Mouse (Mus musculus) kidney, embryonic 16.5 days (tissue): ENCODE data around the gene Mia. TPM values are rescaled to one million over a fixed set of nuclear protein-coding genes. Genes with fewer than 3 reads are reported as not detected.

Source experiments
- ATAC-seq: fragments of 200-750 bp; cut with Nextera tagmentation; 2 replicates; pipeline ENCODE4 v1.8.0; 2017; ENCODE audit warnings: moderate TSS enrichment; ENCODE audit not compliant: low FRiP score, low TSS enrichment
- H3K27ac ChIP-seq: fragments of 300-500 bp; sonication (generic); 2 replicates; pipeline ENCODE4 v1.5.1; 2014; ENCODE audit warnings: low read length
- H3K27me3 ChIP-seq: fragments of 300-500 bp; sonication (generic); 2 replicates; pipeline ENCODE4 v1.6.1; 2014; ENCODE audit warnings: low read length, control low read depth, mixed read lengths; ENCODE audit not compliant: insufficient read depth
- H3K36me3 ChIP-seq: fragments of 300-500 bp; sonication (generic); 2 replicates; pipeline ENCODE4 v1.6.1; 2014; ENCODE audit warnings: low read length, control low read depth, mixed read lengths; ENCODE audit not compliant: insufficient read depth
- H3K4me1 ChIP-seq: fragments of 300-500 bp; sonication (generic); 2 replicates; pipeline ENCODE4 v1.6.1; 2014; ENCODE audit warnings: low read length, control low read depth, mixed read lengths; ENCODE audit not compliant: insufficient read depth
- H3K4me2 ChIP-seq: fragments of 300-500 bp; sonication (generic); replicated peaks from 2 replicates; pipeline ENCODE4 v1.6.1; 2014; ENCODE audit warnings: low read depth, low read length
- H3K4me3 ChIP-seq: fragments of 300-500 bp; sonication (generic); 2 replicates; pipeline ENCODE4 v1.5.1; 2014; ENCODE audit warnings: mild to moderate bottlenecking, low read length
- H3K9ac ChIP-seq: fragments of 300-500 bp; sonication (generic); replicated peaks from 2 replicates; pipeline ENCODE4 v1.6.1; 2014; ENCODE audit warnings: low read length
- H3K9me3 ChIP-seq: fragments of 300-500 bp; sonication (generic); 2 replicates; pipeline ENCODE4 v1.6.1; 2016; ENCODE audit warnings: low read length, control low read depth
- WGBS: fragments of 180-500 bp; shearing (Covaris S2); extraction: QIAGEN DNeasy Blood & Tissue Kit; methylation state at CpG from one replicate; pipeline ENCODE4 v1.1.7; 2014; 5-methylcytosine and 5-hydroxymethylcytosine counted together
- polyA plus RNA-seq: library from polyadenylated mRNA; unstranded; fragments of >200 nt; fragmentation: Nextera tagmentation; extraction: Ambion mirVana; gene quantifications from 2 replicates; pipeline ENCODE4 v1.2.1, GENCODE M21; 2015

Gene Mia
- polyA plus RNA-seq, 1 experiment from 2014 or later: 22.3 TPM

DNA sequence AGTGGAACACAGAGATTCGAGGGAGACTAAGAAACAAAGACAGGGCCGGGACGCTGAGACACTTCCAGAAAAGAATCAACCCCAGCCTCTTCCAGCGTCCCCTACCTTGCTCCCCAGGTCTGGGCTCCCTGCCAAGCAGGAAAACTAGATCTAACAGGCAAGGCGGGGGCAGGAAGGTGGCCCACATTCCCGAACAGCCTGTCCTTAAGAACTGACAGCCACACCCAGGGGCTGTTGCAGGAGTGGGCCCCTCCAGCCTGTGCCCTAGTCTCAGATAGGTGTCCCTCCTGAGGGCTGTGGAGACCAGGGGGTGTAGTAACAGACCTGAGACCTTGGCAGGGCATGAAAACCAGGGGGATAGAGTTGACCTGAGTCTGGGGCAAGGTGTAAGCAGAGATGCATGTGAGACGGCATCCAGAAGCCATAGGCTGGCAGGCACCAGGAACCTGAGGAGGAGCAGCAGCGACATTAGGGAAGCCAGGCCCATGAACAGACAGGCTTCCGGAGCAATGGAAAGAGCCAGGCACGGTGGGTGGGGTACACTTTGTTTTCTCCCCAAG is 27.7 kb downstream of the Mia start, which contains the start of gene Cyp2t4:
TSS of gene Cyp2t4 (plus strand) at position 510 of the 560 bp plus-strand sequence.
- Histone ChIP-seq H3K27ac (peak within 1 kb of the TSS; percentile 43), H3K9me3 (no peaks in the 10 kb centered on the region), H3K4me3 (no peak within 1 kb of the TSS), H3K4me2 (no peak within 1 kb of the TSS), H3K9ac (0 out of 2 replicates have a peak within 1 kb of the TSS, but pooled peaks have one; percentile 26), H3K27me3 (no peaks in the 10 kb centered on the region), H3K4me1 (0 out of 2 replicates have a peak, but pooled peaks cover 2% of the 10 kb centered on the region), H3K36me3 (peaks cover 11% of the 10 kb centered on the region)
- ATAC-seq: 0 out of 2 replicates have a peak, but pooled peaks have one; percentile 44
- 64% methylated on average over 10 of the region's 10 CpGs for WGBS

DNA sequence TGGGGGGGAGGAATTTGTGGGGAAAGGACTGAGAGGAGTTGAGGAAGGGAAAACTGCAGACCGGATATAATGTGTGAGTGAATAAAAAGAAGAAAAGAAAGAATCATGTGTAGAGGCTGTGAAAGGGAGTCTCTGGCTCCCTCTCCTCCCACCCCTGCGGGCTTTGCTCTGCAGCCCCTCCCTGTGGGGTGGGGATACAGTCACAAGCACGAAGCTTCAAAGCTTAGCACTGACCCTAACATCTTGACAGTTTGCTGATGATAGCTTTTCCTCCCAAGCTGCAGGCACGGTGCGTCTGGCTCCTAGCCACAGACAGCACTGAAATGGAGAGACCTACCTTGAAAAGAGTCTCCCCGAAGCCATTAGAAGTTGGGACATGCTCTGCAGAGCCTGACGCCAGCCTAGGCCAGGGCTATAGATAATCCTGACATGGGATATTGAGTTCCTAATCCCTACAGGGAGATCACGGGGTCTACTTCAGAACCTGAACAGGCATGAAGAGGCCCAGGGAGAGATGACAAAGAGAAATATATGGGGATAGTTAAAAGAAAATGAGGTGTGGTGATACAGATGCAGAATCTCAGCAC is 44.5 kb downstream of the Mia start:
- 0 out of 2 replicates have a peak, but pooled peaks cover 6% of the 10 kb centered on the region for H3K9me3 ChIP-seq
- peak; percentile 71 for ATAC-seq
- no peaks in the 10 kb centered on the region for H3K27me3 ChIP-seq
- WGBS: 25% methylated on average over 8 of the region's 8 CpGs
- no peak overlapping the region for H3K9ac ChIP-seq
- H3K27ac ChIP-seq: no peak overlapping the region
- no peak overlapping the region for H3K4me3 ChIP-seq
- no peaks in the 10 kb centered on the region for H3K36me3 ChIP-seq
- peaks cover 3% of the 10 kb centered on the region; the same call in 1 of the 2 replicates for H3K4me1 ChIP-seq
- H3K4me2 ChIP-seq: no peak overlapping the region

DNA sequence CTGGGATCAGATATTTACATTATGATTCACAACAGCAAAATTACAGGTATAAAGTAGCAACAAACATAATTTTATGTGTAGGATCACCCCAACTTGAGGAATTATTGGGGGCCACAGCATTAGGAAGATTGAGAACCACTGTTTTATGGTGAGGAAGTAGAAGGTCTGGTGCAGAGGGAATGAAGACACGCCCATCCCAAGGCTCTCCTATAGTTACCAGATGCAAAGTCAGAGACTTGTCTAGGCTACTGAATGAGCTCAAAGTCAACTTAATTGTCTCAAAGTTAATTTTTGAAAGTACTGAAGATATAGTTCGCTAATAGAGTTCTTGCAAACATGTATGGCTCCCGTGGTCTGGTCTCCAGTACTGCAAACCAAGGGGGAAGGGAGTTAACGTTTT is 47.2 kb downstream of the Mia start:
- H3K27me3 ChIP-seq: no peaks in the 10 kb centered on the region
- H3K4me2 ChIP-seq: no peak overlapping the region
- H3K9me3 ChIP-seq: peaks cover 3% of the 10 kb centered on the region; the same call in 1 of the 2 replicates
- H3K36me3 ChIP-seq: no peaks in the 10 kb centered on the region
- no peak for ATAC-seq
- H3K27ac ChIP-seq: no peak overlapping the region
- WGBS: 76% methylated on average over 4 of the region's 4 CpGs
- peaks cover 3% of the 10 kb centered on the region; the same call in 1 of the 2 replicates for H3K4me1 ChIP-seq
- H3K9ac ChIP-seq: no peak overlapping the region
- H3K4me3 ChIP-seq: no peak overlapping the region

DNA sequence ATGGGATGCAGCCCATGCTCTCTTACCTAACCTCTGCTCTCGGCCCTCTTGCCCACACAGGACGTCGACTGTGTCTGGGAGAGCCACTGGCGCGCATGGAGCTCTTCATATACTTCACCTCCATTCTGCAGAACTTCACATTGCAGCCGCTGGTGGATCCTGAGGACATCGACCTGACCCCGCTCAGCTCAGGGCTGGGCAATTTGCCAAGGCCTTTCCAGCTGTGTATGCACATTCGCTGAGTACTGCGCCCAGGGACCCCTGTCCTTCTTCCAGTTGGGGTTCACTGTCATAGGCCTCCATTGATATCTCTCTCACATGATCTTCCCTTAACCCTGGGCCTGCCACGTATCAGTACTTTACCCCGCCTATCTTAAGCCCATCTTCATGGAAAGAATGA is 47.8 kb downstream of the Mia start:
- Histone ChIP-seq H3K9me3 (peaks cover 3% of the 10 kb centered on the region; the same call in 1 of the 2 replicates), H3K4me2 (no peak overlapping the region), H3K27ac (no peak overlapping the region), H3K4me3 (no peak overlapping the region), H3K9ac (no peak overlapping the region), H3K36me3 (no peaks in the 10 kb centered on the region), H3K27me3 (no peaks in the 10 kb centered on the region), H3K4me1 (peaks cover 3% of the 10 kb centered on the region; the same call in 1 of the 2 replicates)
- 53% methylated on average over 12 of the region's 12 CpGs for WGBS
- peak; percentile 32; the same call in 1 of the 2 replicates for ATAC-seq

DNA sequence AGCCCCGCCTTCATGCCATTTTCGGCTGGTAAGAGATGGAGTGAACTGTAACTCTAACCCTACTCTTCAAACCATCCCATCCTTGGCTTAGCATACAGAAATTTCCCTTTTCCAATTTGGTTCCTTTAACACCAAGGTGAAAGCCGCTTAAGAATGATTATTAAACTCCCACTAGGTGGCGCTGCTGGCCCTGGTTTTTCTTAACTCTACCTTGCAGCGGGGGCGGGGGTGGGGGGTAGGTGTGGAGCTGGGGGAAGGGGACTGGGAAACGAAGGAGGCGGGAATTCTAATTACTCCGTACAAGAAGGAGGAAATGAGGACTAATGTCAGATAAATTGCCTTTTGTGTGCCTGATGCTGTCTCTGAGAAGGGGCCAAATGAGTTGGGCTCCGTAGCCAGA is 48.4 kb downstream of the Mia start:
- peaks cover 3% of the 10 kb centered on the region; the same call in 1 of the 2 replicates for H3K9me3 ChIP-seq
- WGBS: 12% methylated on average over 10 of the region's 10 CpGs
- no peak overlapping the region for H3K9ac ChIP-seq
- H3K4me3 ChIP-seq: no peak overlapping the region
- H3K27me3 ChIP-seq: no peaks in the 10 kb centered on the region
- H3K27ac ChIP-seq: no peak overlapping the region
- no peaks in the 10 kb centered on the region for H3K36me3 ChIP-seq
- H3K4me1 ChIP-seq: peaks cover 3% of the 10 kb centered on the region; the same call in 1 of the 2 replicates
- H3K4me2 ChIP-seq: peak overlapping the region; percentile 28
- ATAC-seq: no peak

DNA sequence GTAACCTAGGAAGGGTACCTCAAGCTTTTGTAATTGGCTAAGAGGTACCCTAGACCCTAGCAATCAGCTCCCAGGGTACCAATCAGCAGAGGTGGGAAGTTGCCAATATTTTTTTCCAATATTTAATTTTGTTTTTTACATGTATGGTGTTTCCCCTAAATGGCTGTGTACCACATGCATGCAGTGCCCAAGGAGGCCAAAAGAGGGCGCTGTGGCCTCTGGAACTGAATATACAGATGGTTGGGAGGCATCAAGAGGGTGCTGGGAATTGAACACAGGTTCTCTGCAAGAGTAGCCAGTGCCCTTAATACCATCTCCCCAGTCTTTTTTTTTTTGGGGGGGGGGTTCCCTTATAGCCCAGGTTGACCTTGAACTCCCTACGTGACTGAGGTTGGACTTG is 49.6 kb downstream of the Mia start:
- WGBS: 76% methylated on average over 2 of the region's 2 CpGs
- Histone ChIP-seq H3K36me3 (no peaks in the 10 kb centered on the region), H3K27me3 (no peaks in the 10 kb centered on the region), H3K4me1 (peaks cover 3% of the 10 kb centered on the region; the same call in 1 of the 2 replicates), H3K27ac (no peak overlapping the region), H3K4me2 (no peak overlapping the region), H3K9ac (no peak overlapping the region), H3K9me3 (peaks cover 3% of the 10 kb centered on the region; the same call in 1 of the 2 replicates), H3K4me3 (no peak overlapping the region)
- no peak for ATAC-seq

DNA sequence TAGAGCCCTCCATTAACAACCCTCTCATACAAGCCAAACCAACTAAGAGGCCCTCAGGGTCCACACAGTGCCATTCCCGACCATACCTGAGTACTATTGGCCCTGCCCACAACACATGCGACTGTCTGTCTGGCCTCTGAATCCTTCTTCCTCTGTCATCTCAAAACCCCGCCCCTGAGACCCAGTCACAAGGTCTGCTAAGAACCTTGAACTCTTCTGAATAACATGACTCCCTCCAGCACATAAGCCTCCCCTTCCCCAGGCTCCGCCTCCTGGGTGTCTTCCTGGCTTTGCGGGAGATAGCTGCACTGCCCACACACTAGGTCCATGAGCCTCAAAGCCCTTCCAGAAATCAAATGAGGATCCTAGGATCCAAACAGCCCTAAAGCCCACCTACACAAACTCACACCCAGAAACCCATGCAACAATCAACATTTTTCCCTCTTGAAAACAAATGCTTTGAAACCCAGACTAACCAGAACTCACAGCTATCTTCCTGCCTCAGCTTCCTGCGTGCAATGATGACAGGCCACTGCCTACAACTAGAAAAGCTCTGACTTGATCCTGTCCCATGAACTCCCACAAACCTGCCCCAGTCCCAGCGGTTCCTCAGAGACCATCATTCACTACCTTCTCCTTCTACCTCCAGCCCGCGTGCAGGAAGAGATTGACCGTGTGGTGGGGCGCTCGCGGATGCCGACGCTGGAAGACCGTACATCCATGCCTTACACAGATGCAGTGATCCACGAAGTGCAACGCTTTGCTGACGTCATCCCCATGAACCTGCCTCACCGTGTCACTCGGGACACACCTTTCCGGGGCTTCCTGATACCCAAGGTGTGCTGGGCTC is 50.2 kb downstream of the Mia start:
- Histone ChIP-seq H3K4me1 (peaks cover 3% of the 10 kb centered on the region; the same call in 1 of the 2 replicates), H3K9me3 (peaks cover 3% of the 10 kb centered on the region; the same call in 1 of the 2 replicates), H3K9ac (no peak overlapping the region), H3K4me3 (no peak overlapping the region), H3K36me3 (no peaks in the 10 kb centered on the region), H3K27ac (no peak overlapping the region), H3K27me3 (no peaks in the 10 kb centered on the region), H3K4me2 (no peak overlapping the region)
- WGBS: 86% methylated on average over 22 of the region's 22 CpGs
- 0 out of 2 replicates have a peak, but pooled peaks have one; percentile 36 for ATAC-seq

DNA sequence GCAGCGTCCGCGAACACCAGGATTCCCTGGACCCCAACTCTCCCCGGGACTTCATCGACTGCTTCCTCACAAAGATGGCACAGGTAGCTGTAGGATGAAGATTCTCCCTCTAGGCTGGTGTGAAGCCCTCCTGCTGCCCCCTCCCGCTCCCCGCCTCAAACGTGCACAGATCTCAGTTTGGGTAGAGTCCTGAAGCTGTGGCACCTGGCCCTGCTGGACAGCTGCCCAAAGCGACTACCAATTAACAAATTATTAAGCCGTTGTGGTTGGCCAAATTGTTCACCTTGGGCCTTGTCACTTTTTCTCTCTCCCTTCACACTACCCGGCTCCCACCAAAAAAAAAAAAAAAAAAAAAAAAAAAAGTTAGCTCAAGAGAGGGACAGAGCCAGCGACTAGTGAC is 51.1 kb downstream of the Mia start:
- Histone ChIP-seq H3K27me3 (no peaks in the 10 kb centered on the region), H3K36me3 (no peaks in the 10 kb centered on the region), H3K9me3 (peaks cover 3% of the 10 kb centered on the region; the same call in 1 of the 2 replicates), H3K27ac (no peak overlapping the region), H3K4me3 (no peak overlapping the region), H3K9ac (no peak overlapping the region), H3K4me2 (no peak overlapping the region), H3K4me1 (peaks cover 3% of the 10 kb centered on the region; the same call in 1 of the 2 replicates)
- 85% methylated on average over 11 of the region's 12 CpGs for WGBS
- no peak for ATAC-seq
